Mouse (Mus musculus) right cerebral cortex, postnatal 4 days (tissue): ENCODE results near the gene Dph1.

Source experiments
- DNase-seq: peaks from one replicate; pipeline ENCODE4 v3.0.0-alpha.2; 2022

The Dph1 gene

DNA sequence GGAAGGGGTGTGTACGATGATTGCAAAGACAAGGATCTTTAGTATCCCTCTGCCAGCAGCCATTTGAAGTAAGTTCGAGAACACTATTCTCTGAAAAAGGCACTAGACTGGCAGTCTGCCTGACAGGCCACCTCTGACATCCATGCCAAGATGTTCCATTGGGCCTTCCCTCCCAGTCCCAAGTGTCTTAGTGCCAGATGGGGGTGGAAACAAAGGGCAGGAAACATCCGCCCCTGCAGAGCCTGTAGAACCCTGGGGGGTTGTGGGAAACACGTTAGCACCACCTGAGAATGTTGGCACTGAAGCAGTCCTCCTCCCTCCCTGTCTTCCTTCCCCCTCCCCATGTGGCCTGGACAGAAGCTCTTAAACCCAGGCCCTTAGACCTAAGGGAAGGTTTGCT, 34.0 kb downstream of the Dph1 start:
- no peak for DNase-seq

DNA sequence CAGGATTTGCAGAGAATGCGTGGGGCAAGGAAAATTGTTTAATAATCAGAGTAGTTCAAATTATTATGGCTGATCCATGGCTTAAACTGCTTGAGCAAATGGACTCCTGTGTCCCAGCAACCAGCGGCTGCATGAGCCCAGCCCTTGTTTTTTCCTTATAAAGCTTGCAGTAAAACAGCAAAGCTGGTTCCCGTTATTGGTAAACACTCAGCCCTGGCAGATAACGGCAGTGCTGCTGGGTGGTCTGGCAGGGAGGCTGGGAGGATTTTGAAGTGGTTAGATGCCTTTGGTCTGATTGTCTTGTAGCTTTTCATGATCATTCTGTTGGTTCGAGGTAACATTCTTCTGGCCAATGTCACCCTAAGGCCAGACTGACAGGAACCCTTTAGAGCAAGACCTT, 34.6 kb downstream of the Dph1 start:
- DNase-seq = no peak

GRCm38 (mm10) chr11:75155985-75156384, 35.1 kb downstream of the Dph1 start:
- DNase-seq = no peak

GRCm38 (mm10) chr11:75154053-75154585, 36.9 kb downstream of the Dph1 start:
- DNase-seq = no peak

- no peak for DNase-seq
These were observed 38.2 kb downstream of the Dph1 start for GRCm38 (mm10) chr11:75152603-75153557.

GRCm38 (mm10) chr11:75150346-75150745, 40.7 kb downstream of the Dph1 start:
- no peak for DNase-seq

GRCm38 (mm10) chr11:75148332-75149035, 42.6 kb downstream of the Dph1 start:
- DNase-seq = no peak

- DNase-seq = no peak
These were observed 43.2 kb downstream of the Dph1 start for GRCm38 (mm10) chr11:75147846-75148168.

DNA sequence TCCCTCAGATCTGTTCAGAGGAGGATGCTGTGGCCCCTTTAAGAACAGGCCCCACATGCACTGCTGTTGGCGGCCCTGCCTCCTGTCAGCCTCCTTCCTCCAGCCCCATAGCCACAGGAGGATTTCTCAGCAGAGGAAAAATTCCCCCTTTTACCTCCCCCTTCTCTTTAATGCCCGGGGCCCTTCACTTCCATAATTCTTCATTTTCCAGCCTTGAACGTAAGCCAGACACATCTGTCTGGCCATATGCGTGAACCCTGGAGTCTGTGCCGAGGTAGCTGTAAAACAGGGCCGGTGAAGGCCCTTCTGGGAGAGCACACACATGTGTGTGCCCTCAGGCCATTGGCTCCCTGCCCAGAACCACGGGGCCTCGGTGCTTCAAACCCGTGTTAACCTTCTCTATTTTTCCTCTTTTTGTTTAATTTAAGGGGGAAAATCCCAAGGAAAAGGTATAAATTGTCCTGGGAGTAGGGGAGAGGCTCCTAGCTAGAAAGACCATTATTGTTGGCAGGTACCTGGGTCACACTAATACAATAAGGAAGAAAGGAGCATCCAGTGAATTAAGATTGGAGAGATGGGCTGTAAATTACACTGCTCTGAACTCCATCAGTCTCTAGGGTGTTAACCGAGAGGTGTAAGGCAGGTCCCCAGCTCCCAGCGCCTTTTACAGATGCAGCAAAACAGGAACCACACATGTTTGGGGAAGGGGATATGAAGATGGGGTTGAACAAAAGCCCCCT, 43.8 kb downstream of the Dph1 start:
- DNase-seq = no peak

GRCm38 (mm10) chr11:75145841-75146240, 45.2 kb downstream of the Dph1 start:
- no peak for DNase-seq

- no peak for DNase-seq
These were observed 48.3 kb downstream of the Dph1 start for GRCm38 (mm10) chr11:75142749-75143148.

GRCm38 (mm10) chr11:75141913-75142312, 49.1 kb downstream of the Dph1 start:
- no peak for DNase-seq

GRCm38 (mm10) chr11:75141038-75141437, 50.0 kb downstream of the Dph1 start:
- DNase-seq = no peak

DNA sequence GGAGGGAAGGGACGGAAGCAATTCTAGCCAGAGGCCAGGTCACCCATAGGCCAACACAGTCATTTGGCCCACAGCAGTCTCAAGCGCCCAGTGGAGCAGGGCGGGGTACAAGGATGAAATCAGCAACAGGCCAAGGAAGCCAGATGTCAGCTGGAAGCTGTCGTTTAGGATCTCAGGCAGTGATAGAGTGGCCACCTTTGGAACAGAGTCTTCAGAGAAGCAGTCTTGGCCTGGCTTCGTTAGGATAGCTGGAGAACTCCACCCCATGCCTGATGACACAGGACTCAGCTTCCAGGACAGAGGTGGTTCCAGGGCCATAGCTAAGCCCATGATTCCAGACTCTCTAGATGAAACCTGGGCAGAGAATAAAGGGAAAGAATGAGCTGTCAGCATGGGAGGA, 50.6 kb downstream of the Dph1 start:
- DNase-seq = no peak

DNA sequence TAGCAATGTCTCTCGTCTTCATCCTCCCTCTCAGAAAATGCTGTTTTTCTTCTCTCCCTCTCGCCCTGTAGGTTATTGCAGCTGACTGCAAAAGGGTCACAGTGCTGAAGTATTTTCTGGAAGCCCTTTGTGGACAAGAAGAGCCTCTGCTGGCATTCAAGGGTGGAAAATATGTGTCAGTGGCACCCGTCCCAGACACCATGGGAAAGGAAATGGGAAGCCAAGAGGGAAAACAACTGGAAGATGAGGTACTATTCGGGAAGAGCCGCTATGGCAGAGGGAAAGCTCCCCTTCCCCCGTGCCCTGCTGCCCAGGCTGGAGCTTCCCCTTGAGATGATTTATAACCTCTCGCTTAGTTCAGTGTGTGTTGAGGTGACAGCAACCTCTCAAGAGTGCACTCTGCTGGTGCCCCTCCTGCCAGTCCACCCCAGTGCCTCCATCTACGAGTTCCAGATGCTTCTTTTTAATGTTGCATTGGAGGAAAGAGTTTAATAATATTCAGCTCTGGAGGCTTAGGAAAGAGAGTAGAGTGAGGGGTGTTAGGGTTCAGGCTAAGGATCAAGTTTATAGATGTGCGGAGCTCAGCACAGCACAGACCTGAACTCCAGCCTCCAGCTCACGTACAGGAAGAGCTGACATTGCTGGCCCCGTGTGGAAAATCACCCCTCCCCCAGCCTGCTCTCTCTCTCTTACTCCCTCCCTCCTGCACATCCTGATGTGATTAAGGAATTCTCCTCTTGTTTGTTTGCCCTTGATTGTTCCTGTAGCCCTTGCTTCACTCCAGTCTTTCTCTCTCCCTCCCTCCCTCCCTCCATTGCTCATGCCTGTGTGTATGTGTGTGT, 51.7 kb downstream of the Dph1 start:
- DNase-seq = no peak

GRCm38 (mm10) chr11:75136666-75137398, 54.2 kb downstream of the Dph1 start:
- no peak for DNase-seq

GRCm38 (mm10) chr11:75135358-75135757, 55.7 kb downstream of the Dph1 start:
- DNase-seq = no peak

DNA sequence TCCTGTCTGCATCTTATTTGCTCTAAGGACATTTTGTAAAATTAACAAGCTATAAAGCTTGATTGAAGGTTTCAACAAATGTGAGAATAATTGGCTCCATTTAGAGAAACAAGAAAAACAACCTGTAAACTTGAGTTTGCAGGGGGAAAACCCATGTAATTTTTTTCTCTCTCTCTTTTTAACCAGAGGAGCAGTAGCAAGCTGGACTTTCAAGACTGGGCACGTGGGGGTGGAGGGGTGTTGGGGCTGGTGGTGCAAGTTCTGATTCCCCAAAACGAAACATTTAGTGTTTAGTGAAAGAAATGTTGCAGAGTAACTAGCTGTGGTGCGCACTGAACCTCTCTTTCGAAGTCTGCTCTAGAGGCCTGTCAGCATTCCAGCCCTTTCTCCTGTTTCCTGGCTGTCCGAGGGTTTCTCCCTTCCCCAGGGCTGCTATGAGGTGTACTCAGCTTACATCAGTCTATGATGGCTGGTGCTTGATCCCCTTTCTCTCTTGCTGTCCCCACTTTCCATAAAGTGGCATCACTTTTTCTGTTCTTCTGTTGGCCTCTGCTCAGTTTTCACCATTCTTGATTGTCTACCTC, 56.5 kb downstream of the Dph1 start:
- no peak for DNase-seq

- DNase-seq = no peak
These were observed 57.1 kb downstream of the Dph1 start for GRCm38 (mm10) chr11:75133951-75134350.

- no peak for DNase-seq
These were observed 57.6 kb downstream of the Dph1 start for GRCm38 (mm10) chr11:75133391-75133790.

- DNase-seq = peak; percentile 43
These were observed 58.8 kb downstream of the Dph1 start for GRCm38 (mm10) chr11:75132278-75132677.
